Mouse (Mus musculus): ENCODE data around the gene Uap1l1. TPM values are rescaled to one million over a fixed set of nuclear protein-coding genes. Genes with fewer than 3 reads are reported as not detected.

Gene Uap1l1
- polyA plus RNA-seq, 1 experiment from 2014 or later, result 9.0 TPM

DNA sequence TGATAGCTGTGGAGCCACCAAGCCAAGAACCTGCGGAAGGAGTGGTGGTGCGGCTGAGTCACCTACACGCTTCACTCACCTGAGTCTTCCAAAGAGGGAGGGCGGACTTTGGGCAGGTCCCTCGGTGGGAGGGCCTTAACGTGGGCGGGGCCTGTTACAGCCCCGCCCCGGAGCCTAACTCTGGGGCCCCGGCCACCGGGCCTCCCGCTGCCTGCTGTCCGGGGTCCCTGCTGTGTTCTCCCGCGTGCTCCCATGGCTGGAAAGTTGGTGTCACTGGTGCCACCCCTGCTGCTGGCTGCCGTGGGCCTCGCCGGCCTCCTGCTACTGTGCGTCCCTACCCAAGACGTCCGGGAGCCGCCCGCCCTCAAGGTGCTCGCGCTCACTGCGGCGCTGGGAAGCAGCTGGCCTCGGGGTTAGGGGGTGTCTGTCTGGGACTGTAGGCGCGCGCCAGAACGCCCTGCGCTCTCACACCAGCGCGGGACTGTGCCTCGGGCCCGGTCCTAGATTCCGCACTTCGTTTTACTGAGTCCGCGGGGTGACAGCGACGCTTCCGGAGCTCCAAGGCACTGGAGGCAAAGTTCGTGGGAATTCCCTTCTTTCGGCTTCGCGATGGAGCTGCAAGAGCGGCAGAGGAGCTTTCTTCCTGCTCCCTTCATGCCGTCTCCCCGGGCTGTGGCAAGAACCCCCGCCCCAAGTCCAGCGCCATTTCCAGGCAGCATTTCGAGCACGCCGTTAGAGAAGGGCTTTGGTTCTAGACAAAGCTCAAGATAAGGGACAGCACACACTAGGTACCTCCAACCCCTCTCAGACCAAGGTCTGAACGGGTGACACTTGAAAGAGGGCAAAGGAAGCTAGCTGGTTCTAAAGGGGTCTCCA lies 30.5 kb upstream of the Uap1l1 start, which contains the start of gene Entpd2:
Gene Entpd2 (plus strand): TSS at position 154 of the 876 bp plus-strand sequence.
- WGBS, result 3% methylated on average over 57 of the region's 57 CpGs
- peak; percentile 48 for DNase-seq (ENCODE audit: low spot score)
- Histone ChIP-seq H3K4me1 (peaks cover 26% of the 10 kb centered on the region), H3K9me3 (replicated peaks) (no peaks in the 10 kb centered on the region), H3K27me3 (ENCODE audit: low read depth, poor library complexity, severe bottlenecking) (peaks cover 84% of the 10 kb centered on the region), H3K4me3 (peak within 1 kb of the TSS; percentile 46), H3K36me3 (no peaks in the 10 kb centered on the region), H3K27ac (0 out of 2 replicates have a peak within 1 kb of the TSS, but pooled peaks have one; percentile 15)

DNA sequence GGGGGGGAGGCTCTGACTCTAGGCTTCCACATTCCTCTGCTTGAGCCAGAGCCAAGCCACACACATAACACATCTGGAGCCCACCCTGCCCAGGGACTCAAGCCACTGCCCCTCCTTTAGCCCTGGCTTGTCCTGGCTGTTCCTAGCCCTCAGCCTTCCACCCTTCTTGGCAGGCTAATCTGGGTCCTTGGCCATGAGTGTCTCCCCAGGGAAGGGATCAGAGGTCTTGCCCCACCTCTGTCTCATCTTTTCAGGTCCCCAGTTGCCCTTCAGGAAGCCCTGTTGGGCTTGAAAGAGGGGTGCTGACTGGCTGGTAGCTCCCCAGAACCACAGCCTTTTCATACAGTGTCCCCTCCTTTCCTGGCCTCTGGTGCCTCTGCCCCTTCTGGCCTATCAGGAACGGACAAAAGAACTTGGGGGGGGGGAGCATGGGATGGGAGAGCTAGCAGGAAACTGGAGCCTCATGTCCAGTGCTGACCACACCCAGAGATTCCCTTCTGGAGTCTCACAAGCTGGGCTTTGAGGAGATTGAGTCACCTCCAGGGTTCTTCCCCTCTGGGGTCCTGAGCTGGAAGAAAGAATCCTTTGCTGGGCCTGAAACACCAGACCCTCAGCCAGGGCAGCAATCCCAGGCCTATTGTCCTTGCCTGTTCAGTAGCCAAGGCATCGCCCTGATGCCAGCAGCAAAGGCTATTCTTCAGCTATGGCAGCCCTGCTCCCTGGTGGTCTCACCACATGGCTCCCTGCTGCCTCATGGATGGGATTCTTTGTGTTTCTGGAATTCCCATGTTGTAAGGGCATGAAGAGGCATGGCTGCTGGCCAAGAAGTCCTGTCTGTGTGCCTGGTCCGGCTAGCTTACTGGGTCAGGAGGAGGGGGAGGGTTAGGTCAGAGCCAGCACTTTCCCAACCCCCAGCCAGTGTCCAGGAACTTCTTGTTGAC lies 29.1 kb upstream of the Uap1l1 start:
- peaks cover 70% of the 10 kb centered on the region for H3K27me3 ChIP-seq (ENCODE audit: low read depth, poor library complexity, severe bottlenecking)
- DNase-seq (ENCODE audit: low spot score), result no peak
- no peak overlapping the region for H3K4me3 ChIP-seq
- peaks cover 26% of the 10 kb centered on the region for H3K4me1 ChIP-seq
- no peak overlapping the region for H3K27ac ChIP-seq
- 47% methylated on average over 3 of the region's 3 CpGs for WGBS
- no peaks in the 10 kb centered on the region for H3K36me3 ChIP-seq
- no peaks in the 10 kb centered on the region for H3K9me3 ChIP-seq (replicated peaks)

DNA sequence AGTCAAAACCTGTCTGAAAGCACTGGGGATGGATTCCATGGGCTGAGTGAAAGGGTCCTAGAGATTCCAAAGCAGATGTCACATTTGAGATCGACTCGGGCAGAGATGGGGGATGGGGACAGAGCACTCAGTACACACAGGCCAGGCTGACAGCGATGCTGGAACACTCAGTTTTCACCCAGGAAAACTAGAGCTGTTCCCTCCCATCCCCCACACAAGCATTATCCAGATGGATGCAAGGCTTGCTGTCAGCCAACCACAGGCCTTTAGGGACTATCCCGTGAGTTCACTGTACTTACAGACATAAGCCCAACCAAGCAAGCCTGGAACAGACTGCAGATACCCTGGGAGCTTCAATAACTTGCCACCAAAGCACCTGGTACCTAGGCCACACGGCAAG lies 25.8 kb upstream of the Uap1l1 start:
- WGBS, result 76% methylated on average over 5 of the region's 5 CpGs
- Histone ChIP-seq H3K27ac (no peak overlapping the region), H3K9me3 (replicated peaks) (no peaks in the 10 kb centered on the region), H3K36me3 (no peaks in the 10 kb centered on the region), H3K27me3 (ENCODE audit: low read depth, poor library complexity, severe bottlenecking) (peaks cover 37% of the 10 kb centered on the region), H3K4me1 (peaks cover 16% of the 10 kb centered on the region), H3K4me3 (no peak overlapping the region)
- no peak for DNase-seq (ENCODE audit: low spot score)

DNA sequence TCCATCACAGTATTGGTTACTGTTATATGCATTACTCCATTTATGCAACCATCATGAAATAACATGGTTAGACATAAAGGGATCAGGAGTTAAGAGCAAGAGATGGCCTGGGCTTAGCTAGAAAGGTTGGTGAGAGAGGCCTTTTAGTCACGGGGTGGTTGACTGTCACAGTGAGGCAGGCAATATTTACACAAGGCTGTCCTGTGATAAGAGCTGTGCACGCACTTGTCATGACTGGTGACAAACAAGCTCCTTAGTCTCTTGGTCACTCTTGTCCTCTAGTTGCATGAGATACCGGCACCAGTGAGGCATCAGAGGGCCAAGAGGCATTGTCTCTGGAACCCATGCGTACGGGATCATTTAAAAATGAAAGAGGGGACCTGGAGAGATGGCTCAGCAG lies 19.0 kb upstream of the Uap1l1 start:
- H3K27me3 ChIP-seq (ENCODE audit: low read depth, poor library complexity, severe bottlenecking), result no peaks in the 10 kb centered on the region
- H3K9me3 ChIP-seq (replicated peaks), result no peaks in the 10 kb centered on the region
- WGBS, result 86% methylated on average over 5 of the region's 5 CpGs
- DNase-seq (ENCODE audit: low spot score), result no peak
- no peak overlapping the region for H3K27ac ChIP-seq
- no peak overlapping the region for H3K4me3 ChIP-seq
- no peaks in the 10 kb centered on the region for H3K36me3 ChIP-seq
- H3K4me1 ChIP-seq, result no peaks in the 10 kb centered on the region

DNA sequence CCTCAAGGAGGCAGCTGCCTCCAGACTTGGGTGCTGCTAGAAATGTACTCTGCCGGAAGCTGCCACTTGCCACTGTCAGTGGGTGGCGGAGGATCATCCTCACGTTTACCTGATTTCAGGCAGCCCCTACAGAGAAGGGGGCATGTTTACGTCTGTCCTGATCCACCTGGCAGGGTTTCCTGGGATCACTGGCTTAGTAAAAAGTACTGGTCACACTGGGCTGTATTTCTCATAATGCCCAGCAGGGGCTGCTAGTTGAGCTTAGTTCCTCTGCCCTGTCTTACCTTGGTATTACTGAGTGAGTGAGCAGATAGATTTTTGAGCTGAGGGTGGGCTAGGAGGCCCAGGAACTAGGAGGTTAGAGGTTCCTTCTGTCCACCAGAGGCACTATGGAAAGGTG lies 11.1 kb upstream of the Uap1l1 start:
- no peak for DNase-seq (ENCODE audit: low spot score)
- WGBS, result 63% methylated on average over 4 of the region's 4 CpGs
- Histone ChIP-seq H3K4me3 (no peak overlapping the region), H3K27me3 (ENCODE audit: low read depth, poor library complexity, severe bottlenecking) (no peaks in the 10 kb centered on the region), H3K27ac (no peak overlapping the region), H3K4me1 (peaks cover 27% of the 10 kb centered on the region), H3K9me3 (replicated peaks) (no peaks in the 10 kb centered on the region), H3K36me3 (peaks cover 46% of the 10 kb centered on the region)

DNA sequence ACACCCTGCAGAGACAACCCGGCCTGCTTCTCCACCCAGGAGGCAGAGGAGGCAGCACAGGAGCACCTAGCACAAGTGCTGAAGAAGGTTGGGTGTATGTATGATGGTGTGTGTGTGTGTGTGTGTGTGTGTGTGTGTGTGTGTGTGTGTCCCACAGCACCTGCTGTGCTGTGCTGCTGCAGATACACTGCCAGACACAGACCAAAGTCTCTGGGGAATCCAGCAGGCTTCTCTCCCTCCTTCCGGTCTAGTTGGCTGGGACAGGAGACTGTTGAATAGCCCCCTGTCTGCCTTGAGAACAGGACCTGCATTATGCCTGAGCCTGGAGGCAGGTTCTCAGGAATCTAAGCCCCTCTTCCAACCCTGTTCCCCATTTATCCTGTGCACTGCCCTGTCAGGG lies 7.9 kb upstream of the Uap1l1 start:
- H3K4me3 ChIP-seq, result peak overlapping the region; percentile 78

DNA sequence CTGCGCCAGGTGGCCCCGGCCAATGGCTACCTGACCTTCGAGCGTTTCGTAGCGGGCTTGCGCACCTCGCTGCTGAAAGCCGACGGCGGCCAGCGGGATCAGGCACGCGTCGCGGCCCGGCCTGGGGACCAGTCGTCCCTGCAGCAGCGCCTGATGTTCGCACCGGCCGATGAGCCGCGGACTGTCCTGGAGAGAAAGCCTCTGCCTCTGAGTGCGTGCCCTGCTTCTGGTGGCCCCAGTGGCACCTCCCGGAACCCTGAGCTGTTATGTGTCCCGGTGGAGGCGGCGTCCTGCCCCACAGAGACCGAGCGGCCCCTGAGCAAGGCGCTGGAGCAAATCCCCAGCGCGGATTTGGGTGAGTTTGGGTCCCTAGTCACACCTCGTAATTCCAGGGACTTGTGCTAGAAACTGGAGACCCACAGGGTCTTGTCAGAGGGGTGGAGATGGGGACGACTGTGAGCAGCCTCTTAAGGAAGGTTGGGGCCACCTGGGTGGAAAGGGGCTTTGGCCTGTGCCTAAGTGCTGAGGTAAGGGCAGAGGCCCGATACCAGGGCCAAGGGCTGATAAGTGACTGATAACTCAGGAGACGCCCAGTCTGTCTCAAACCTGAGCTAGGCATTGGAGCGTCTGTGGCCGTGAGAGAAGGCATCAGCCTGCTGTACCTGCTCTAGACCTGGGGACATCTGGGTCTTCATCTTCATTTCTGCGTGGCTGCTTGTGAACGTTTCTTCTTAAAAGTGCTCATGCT lies 7.3 kb upstream of the Uap1l1 start:
- Histone ChIP-seq H3K27ac (peak overlapping the region; percentile 92), H3K36me3 (peaks cover 34% of the 10 kb centered on the region), H3K27me3 (ENCODE audit: low read depth, poor library complexity, severe bottlenecking) (no peaks in the 10 kb centered on the region), H3K4me1 (peaks cover 31% of the 10 kb centered on the region), H3K4me3 (peak overlapping the region; percentile 78), H3K9me3 (replicated peaks) (no peaks in the 10 kb centered on the region)
- DNase-seq (ENCODE audit: low spot score), result no peak
- 2% methylated on average over 42 of the region's 42 CpGs for WGBS

More for the DNA sequence above, 7.9 kb upstream of the Uap1l1 start:
- 43% methylated on average over 2 of the region's 2 CpGs for WGBS
- H3K9me3 ChIP-seq (replicated peaks), result no peaks in the 10 kb centered on the region
- peaks cover 41% of the 10 kb centered on the region for H3K36me3 ChIP-seq
- DNase-seq (ENCODE audit: low spot score), result no peak
- no peaks in the 10 kb centered on the region for H3K27me3 ChIP-seq (ENCODE audit: low read depth, poor library complexity, severe bottlenecking)
- peaks cover 31% of the 10 kb centered on the region for H3K4me1 ChIP-seq
- H3K27ac ChIP-seq, result peak overlapping the region; percentile 92

DNA sequence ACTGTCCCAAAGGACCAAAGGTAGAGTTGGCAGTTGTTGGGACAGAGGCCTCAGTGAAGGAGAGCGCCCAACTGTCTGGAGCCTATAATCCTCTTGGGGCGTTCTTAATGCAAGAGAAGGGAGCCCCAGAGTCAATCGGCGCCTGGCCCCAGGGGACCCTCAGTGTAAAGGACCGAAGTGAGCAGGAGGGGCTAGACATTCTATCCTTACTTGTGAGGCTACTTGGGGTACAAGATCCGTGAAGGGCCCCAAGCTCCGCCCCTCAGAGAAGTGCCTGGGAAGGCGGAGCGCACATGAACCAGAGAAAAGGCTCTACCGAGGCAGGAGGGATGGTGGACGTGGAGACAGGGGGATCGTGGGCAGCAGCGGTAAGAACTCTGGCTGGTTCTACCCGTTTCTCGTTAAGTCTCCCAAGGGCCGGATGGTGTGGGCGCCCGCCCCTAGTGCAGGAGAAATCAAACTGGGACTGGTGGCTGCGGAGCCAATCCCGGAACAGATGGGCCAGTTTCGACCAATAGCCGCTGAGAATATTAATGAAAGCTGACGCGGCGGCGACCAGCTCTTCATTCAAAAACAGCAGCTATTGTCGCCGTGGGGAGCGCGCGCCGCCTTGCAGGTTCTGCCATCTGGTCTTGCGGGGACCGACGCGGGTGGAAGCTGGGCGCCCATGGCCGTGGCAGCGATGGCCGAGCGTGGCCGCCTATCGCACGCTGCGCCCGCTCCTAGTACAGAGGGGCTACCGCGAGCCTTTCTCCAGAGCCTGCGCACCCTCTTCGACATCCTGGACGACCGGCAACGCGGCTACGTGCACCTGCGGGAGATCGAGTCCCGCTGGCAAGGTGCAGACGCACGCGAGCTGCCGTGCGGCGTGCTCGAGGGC lies 6.5 kb upstream of the Uap1l1 start, which contains the start of gene Sapcd2:
Gene Sapcd2 (plus strand): TSS at position 558 of the 880 bp plus-strand sequence.
- H3K4me1 ChIP-seq, result peaks cover 31% of the 10 kb centered on the region
- H3K9me3 ChIP-seq (replicated peaks), result no peaks in the 10 kb centered on the region
- WGBS, result under 1% methylated on average over 65 of the region's 65 CpGs
- peak; percentile 89 for DNase-seq (ENCODE audit: low spot score)
- peaks cover 26% of the 10 kb centered on the region for H3K36me3 ChIP-seq
- no peaks in the 10 kb centered on the region for H3K27me3 ChIP-seq (ENCODE audit: low read depth, poor library complexity, severe bottlenecking)
- H3K4me3 ChIP-seq, result peak within 1 kb of the TSS; percentile 78
- H3K27ac ChIP-seq, result peak within 1 kb of the TSS; percentile 92

DNA sequence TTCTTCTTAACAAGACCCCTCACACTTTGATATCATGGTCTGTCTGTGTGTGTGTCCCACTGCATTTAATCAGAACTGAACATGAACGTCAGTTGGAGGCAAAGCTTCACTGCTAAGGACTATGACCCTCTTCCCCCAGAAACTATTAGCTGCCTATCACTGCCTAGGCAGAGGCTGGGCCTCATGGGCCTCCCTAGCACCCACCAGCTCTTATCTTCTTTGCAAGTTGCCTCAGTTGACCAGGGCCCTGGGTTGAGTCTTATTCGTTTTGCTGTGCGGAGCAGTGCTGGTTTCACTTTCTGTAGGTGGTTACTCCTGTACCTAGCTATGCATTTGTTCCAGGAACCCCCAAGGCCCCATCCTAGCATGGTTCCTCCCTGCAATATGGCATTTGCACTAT lies 4.5 kb upstream of the Uap1l1 start:
- H3K27me3 ChIP-seq (ENCODE audit: low read depth, poor library complexity, severe bottlenecking), result peaks cover 17% of the 10 kb centered on the region
- peaks cover 38% of the 10 kb centered on the region for H3K4me1 ChIP-seq
- H3K9me3 ChIP-seq (replicated peaks), result no peaks in the 10 kb centered on the region
- DNase-seq (ENCODE audit: low spot score), result no peak
- WGBS, result 89% methylated on average over 3 of the region's 3 CpGs
- H3K27ac ChIP-seq, result no peak overlapping the region
- peaks cover 6% of the 10 kb centered on the region for H3K36me3 ChIP-seq
- H3K4me3 ChIP-seq, result no peak overlapping the region

DNA sequence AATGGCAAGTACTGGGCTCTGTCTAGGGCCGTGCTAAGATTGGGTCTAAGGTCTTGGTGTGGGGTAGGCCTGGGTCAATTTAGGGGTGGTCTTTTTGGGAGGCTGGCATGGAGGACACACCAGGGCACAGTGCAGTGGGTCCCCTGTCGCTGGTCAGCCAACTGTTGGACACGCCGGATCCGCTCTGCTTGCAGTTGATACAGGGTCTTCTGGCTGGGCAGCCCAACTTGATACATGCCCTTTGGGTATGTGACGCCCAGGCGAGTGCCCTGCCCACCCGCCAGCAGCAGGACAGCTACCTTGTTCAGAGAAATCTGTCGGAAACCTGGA lies 756 bp downstream of the Uap1l1 start:
- H3K4me3 ChIP-seq, result peak overlapping the region; percentile 62
- H3K4me1 ChIP-seq, result peaks cover 11% of the 10 kb centered on the region
- H3K9me3 ChIP-seq (replicated peaks), result no peaks in the 10 kb centered on the region
- 26% methylated on average over 9 of the region's 9 CpGs for WGBS
- peak; percentile 41 for DNase-seq (ENCODE audit: low spot score)
- H3K27ac ChIP-seq, result peak overlapping the region; percentile 61; the same call in 1 of the 2 replicates
- peaks cover 44% of the 10 kb centered on the region for H3K27me3 ChIP-seq (ENCODE audit: low read depth, poor library complexity, severe bottlenecking)
- no peaks in the 10 kb centered on the region for H3K36me3 ChIP-seq

DNA sequence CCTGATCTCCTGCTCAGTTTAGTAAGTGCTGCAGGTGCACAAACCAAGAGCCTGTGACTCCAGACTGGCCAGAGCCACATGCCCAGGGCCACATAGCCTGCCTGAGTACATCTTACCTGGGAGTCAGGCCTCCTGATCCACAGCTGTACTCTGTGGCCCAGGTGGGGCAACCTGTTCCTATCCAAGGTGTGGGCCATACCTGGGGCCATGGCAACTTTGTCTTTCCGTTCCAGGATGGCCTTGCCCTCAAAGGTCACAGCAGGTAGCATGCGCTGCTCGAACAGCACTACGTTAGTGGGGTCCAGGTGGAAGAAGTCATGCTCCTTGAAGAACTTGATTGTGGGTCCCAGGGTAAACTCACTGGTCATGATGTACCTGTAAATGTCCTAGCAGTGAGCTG lies 1.2 kb downstream of the Uap1l1 start:
- Histone ChIP-seq H3K4me3 (peak overlapping the region; percentile 62; the same call in 1 of the 2 replicates), H3K27me3 (ENCODE audit: low read depth, poor library complexity, severe bottlenecking) (peaks cover 44% of the 10 kb centered on the region), H3K36me3 (no peaks in the 10 kb centered on the region), H3K27ac (no peak overlapping the region), H3K9me3 (replicated peaks) (no peaks in the 10 kb centered on the region), H3K4me1 (peaks cover 11% of the 10 kb centered on the region)
- 86% methylated on average over 4 of the region's 4 CpGs for WGBS
- no peak for DNase-seq (ENCODE audit: low spot score)
